Mouse (Mus musculus): ENCODE measurements at regions not wholly inside any gene's neighbourhood (a gene's known extent, or its start where the extent isn't known, plus 50 kb on each side); places are given as distances from the start of the nearest gene placed in this dataset.
"Not testable (repeated sequence)": the region's sequence is repeated elsewhere in the genome, so short reads cannot be mapped to it uniquely, and the experiment has no call there.

- no peak for ATAC-seq (ENCODE audit: insufficient number of reproducible peaks, low FRiP score, low TSS enrichment, low read depth)
Observed at GRCm38 (mm10) chr10:31143856-31144488, 169.2 kb upstream of the Hddc2 start.

DNA sequence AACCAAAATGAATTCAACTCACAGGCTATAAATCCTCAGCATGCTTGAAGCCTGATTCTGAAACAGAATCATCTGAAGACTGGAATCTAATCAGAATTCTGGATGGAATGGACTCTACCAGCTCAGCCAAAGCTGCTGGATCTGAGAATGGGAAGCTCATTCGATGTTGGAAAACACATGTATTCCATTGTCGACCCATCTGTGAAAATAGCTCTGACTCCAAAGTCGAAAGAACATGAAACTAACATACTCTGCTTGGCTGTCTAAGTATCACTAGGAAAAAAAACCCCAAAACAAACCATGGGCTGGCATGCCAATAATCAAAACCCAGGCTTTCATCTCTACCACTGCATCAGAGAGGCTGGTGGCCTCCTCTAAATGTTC, 168.7 kb upstream of the Hddc2 start:
- ATAC-seq (ENCODE audit: insufficient number of reproducible peaks, low FRiP score, low TSS enrichment, low read depth) (no peak), DNase-seq (ENCODE audit: low spot score) (no peak)
- Histone ChIP-seq H3K9ac (ENCODE audit: low read length) (no peak overlapping the region), H3K27ac (replicated peaks; ENCODE audit: low read depth, low read length) (no peak overlapping the region), H3K4me2 (ENCODE audit: low read depth, severe bottlenecking) (no peak overlapping the region), H3K36me3 (ENCODE audit: control insufficient read depth, insufficient read depth, low read length) (no peaks in the 10 kb centered on the region), H3K9me3 (ENCODE audit: control insufficient read depth, low read length) (no peaks in the 10 kb centered on the region), H3K4me3 (ENCODE audit: low read depth, low read length) (no peak overlapping the region), H3K27me3 (ENCODE audit: control insufficient read depth, insufficient read depth, low read length) (no peaks in the 10 kb centered on the region), H3K4me1 (ENCODE audit: control insufficient read depth, insufficient read depth, low read length) (no peaks in the 10 kb centered on the region)
- WGBS: 84% methylated on average over 3 of the region's 3 CpGs

More at GRCm38 (mm10) chr10:31143856-31144488, 169.2 kb upstream of the Hddc2 start:
- H3K4me3 ChIP-seq (ENCODE audit: low read depth, low read length): no peak overlapping the region
- H3K9ac ChIP-seq (ENCODE audit: low read length): no peak overlapping the region
- no peak overlapping the region for H3K27ac ChIP-seq (replicated peaks; ENCODE audit: low read depth, low read length)
- H3K9me3 ChIP-seq (ENCODE audit: control insufficient read depth, low read length): no peaks in the 10 kb centered on the region
- H3K4me2 ChIP-seq (ENCODE audit: low read depth, severe bottlenecking): no peak overlapping the region
- no peaks in the 10 kb centered on the region for H3K27me3 ChIP-seq (ENCODE audit: control insufficient read depth, insufficient read depth, low read length)
- H3K36me3 ChIP-seq (ENCODE audit: control insufficient read depth, insufficient read depth, low read length): no peaks in the 10 kb centered on the region
- no peak for DNase-seq (ENCODE audit: low spot score)
- H3K4me1 ChIP-seq (ENCODE audit: control insufficient read depth, insufficient read depth, low read length): no peaks in the 10 kb centered on the region

DNA sequence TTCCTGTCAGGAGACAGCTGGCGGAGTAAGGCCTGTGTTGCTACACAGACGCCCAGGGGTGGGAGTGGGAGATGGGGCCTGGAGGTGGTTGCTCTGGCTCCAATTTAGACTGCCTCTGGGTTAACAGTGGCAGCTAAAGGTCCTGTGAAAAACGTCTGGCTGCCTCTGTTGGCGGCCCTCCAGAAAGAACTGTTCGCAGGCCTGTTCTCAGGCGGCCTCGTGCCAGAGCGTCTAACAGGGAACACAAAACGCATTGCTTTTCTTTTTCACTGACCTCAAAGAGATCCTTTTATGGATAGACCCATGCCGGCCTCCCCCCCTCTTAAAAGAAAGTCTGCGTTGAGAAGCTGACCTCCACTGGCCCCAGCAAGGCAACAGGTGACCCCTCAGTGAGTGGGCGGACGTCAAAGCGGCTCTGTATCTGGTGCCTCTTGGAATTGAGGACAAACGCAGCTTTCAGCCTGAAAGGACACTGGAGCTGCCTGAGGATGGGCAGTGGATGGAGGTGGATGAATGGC, 140.0 kb upstream of the Hddc2 start:
- H3K4me1 ChIP-seq (ENCODE audit: control insufficient read depth, insufficient read depth, low read length): no peaks in the 10 kb centered on the region
- no peaks in the 10 kb centered on the region for H3K9me3 ChIP-seq (ENCODE audit: control insufficient read depth, low read length)
- no peak overlapping the region for H3K4me2 ChIP-seq (ENCODE audit: low read depth, severe bottlenecking)
- no peaks in the 10 kb centered on the region for H3K27me3 ChIP-seq (ENCODE audit: control insufficient read depth, insufficient read depth, low read length)
- DNase-seq (ENCODE audit: low spot score): peak; percentile 42
- peak; percentile 57 for ATAC-seq (ENCODE audit: insufficient number of reproducible peaks, low FRiP score, low TSS enrichment, low read depth)
- 0 out of 2 replicates have a peak overlapping the region, but pooled peaks have one; percentile 26 for H3K27ac ChIP-seq (replicated peaks; ENCODE audit: low read depth, low read length)
- no peak overlapping the region for H3K9ac ChIP-seq (ENCODE audit: low read length)
- H3K4me3 ChIP-seq (ENCODE audit: low read depth, low read length): no peak overlapping the region
- no peaks in the 10 kb centered on the region for H3K36me3 ChIP-seq (ENCODE audit: control insufficient read depth, insufficient read depth, low read length)
- WGBS: 41% methylated on average over 15 of the region's 15 CpGs

DNA sequence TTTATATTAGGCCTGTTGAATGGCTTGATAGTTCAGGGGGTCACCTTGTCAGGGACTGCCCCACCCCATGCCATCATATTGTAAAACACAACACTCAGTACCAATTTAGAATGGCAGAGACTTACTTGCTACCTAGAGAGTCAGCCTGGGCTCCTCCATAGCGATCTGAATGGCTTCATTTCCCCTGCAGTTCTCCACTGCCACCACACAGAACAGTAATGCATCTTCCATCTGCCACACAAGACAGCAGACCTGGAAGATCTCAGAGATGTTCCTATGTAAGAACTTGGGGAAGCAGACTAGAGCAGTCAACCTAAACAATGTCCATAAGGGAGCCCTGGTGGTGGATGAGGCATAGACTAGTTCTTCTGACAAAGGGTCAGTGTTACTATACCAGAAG, 123.6 kb upstream of the Hddc2 start:
- Histone ChIP-seq H3K4me1 (ENCODE audit: control insufficient read depth, insufficient read depth, low read length) (no peaks in the 10 kb centered on the region), H3K36me3 (ENCODE audit: control insufficient read depth, insufficient read depth, low read length) (no peaks in the 10 kb centered on the region)
- no peak for ATAC-seq (ENCODE audit: insufficient number of reproducible peaks, low FRiP score, low TSS enrichment, low read depth)

GRCm38 (mm10) chr10:31212164-31212563, 101.0 kb upstream of the Hddc2 start:
- not testable (repeated sequence) for H3K4me1 ChIP-seq (ENCODE audit: control insufficient read depth, insufficient read depth, low read length); H3K9me3 ChIP-seq (ENCODE audit: control insufficient read depth, low read length); H3K9ac ChIP-seq (ENCODE audit: low read length); H3K4me2 ChIP-seq (ENCODE audit: low read depth, severe bottlenecking); H3K36me3 ChIP-seq (ENCODE audit: control insufficient read depth, insufficient read depth, low read length); H3K27me3 ChIP-seq (ENCODE audit: control insufficient read depth, insufficient read depth, low read length); H3K27ac ChIP-seq (replicated peaks; ENCODE audit: low read depth, low read length); ATAC-seq (ENCODE audit: insufficient number of reproducible peaks, low FRiP score, low TSS enrichment, low read depth); DNase-seq (ENCODE audit: low spot score); H3K4me3 ChIP-seq (ENCODE audit: low read depth, low read length)
- 88% methylated on average over 8 of the region's 8 CpGs for WGBS

More for the DNA sequence above, 123.6 kb upstream of the Hddc2 start:
- no peaks in the 10 kb centered on the region for H3K27me3 ChIP-seq (ENCODE audit: control insufficient read depth, insufficient read depth, low read length)
- 42% methylated on average over 1 of the region's 1 CpGs for WGBS
- H3K9me3 ChIP-seq (ENCODE audit: control insufficient read depth, low read length): no peaks in the 10 kb centered on the region
- no peak overlapping the region for H3K4me3 ChIP-seq (ENCODE audit: low read depth, low read length)
- H3K27ac ChIP-seq (replicated peaks; ENCODE audit: low read depth, low read length): no peak overlapping the region
- no peak overlapping the region for H3K4me2 ChIP-seq (ENCODE audit: low read depth, severe bottlenecking)
- H3K9ac ChIP-seq (ENCODE audit: low read length): no peak overlapping the region
- DNase-seq (ENCODE audit: low spot score): no peak

GRCm38 (mm10) chr10:31212778-31213454, 100.3 kb upstream of the Hddc2 start:
- no peak overlapping the region for H3K9ac ChIP-seq (ENCODE audit: low read length)
- no peaks in the 10 kb centered on the region for H3K4me1 ChIP-seq (ENCODE audit: control insufficient read depth, insufficient read depth, low read length)
- H3K4me3 ChIP-seq (ENCODE audit: low read depth, low read length): no peak overlapping the region
- no peak for ATAC-seq (ENCODE audit: insufficient number of reproducible peaks, low FRiP score, low TSS enrichment, low read depth)
- no peaks in the 10 kb centered on the region for H3K9me3 ChIP-seq (ENCODE audit: control insufficient read depth, low read length)
- H3K36me3 ChIP-seq (ENCODE audit: control insufficient read depth, insufficient read depth, low read length): no peaks in the 10 kb centered on the region
- no peak overlapping the region for H3K27ac ChIP-seq (replicated peaks; ENCODE audit: low read depth, low read length)
- no peak overlapping the region for H3K4me2 ChIP-seq (ENCODE audit: low read depth, severe bottlenecking)
- DNase-seq (ENCODE audit: low spot score): no peak
- no peaks in the 10 kb centered on the region for H3K27me3 ChIP-seq (ENCODE audit: control insufficient read depth, insufficient read depth, low read length)
- 56% methylated on average over 2 of the region's 2 CpGs for WGBS

DNA sequence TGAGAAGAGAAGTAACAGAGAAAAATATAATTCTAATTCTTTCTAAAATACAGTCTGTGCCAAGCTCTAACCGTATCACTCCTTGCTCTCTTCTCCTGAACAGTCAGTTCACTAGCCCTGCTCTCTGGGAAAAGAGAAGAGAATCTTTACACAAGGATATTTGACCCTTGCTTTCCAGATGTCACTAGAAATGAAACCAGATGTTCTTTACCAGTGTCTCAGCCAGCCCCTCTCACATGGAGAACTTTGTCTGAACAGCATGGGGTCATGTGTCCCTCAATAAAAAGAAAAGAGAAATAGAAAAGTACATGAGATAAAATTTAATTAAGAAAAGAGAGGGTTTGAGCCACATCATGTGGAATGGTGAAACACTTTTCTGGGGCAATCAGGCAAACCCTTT, 91.3 kb upstream of the Hddc2 start:
- Histone ChIP-seq H3K36me3 (ENCODE audit: control insufficient read depth, insufficient read depth, low read length) (no peaks in the 10 kb centered on the region), H3K4me3 (ENCODE audit: low read depth, low read length) (no peak overlapping the region), H3K27me3 (ENCODE audit: control insufficient read depth, insufficient read depth, low read length) (no peaks in the 10 kb centered on the region), H3K4me1 (ENCODE audit: control insufficient read depth, insufficient read depth, low read length) (no peaks in the 10 kb centered on the region), H3K9me3 (ENCODE audit: control insufficient read depth, low read length) (no peaks in the 10 kb centered on the region), H3K4me2 (ENCODE audit: low read depth, severe bottlenecking) (no peak overlapping the region), H3K9ac (ENCODE audit: low read length) (no peak overlapping the region), H3K27ac (replicated peaks; ENCODE audit: low read depth, low read length) (no peak overlapping the region)
- no peak for ATAC-seq (ENCODE audit: insufficient number of reproducible peaks, low FRiP score, low TSS enrichment, low read depth)
- no peak for DNase-seq (ENCODE audit: low spot score)
- WGBS: 26% methylated on average over 1 of the region's 1 CpGs

DNA sequence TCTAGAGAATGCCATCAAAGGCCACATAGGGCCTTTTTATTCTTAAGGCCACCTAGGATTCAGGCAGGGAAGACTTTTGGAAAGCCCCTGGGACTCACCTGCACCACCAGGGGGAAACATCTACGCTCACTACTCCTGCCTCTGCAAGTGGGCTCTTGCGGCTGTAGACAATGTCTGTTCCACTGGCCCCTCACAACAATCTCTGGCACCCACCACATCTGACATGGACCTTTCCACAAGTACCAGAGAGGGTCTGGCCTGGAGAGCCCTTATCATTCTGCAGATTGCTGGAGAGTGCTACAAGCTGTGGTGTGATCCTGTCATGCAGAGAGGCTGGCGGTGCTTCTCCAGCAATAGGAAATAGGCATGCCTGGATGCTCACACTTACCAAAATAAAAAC, 84.1 kb upstream of the Hddc2 start:
- Histone ChIP-seq H3K4me3 (ENCODE audit: low read depth, low read length) (no peak overlapping the region), H3K27me3 (ENCODE audit: control insufficient read depth, insufficient read depth, low read length) (no peaks in the 10 kb centered on the region), H3K27ac (replicated peaks; ENCODE audit: low read depth, low read length) (no peak overlapping the region), H3K9ac (ENCODE audit: low read length) (no peak overlapping the region), H3K4me1 (ENCODE audit: control insufficient read depth, insufficient read depth, low read length) (no peaks in the 10 kb centered on the region), H3K4me2 (ENCODE audit: low read depth, severe bottlenecking) (no peak overlapping the region), H3K36me3 (ENCODE audit: control insufficient read depth, insufficient read depth, low read length) (no peaks in the 10 kb centered on the region), H3K9me3 (ENCODE audit: control insufficient read depth, low read length) (no peaks in the 10 kb centered on the region)
- no peak for DNase-seq (ENCODE audit: low spot score)
- WGBS: 82% methylated on average over 3 of the region's 3 CpGs
- no peak for ATAC-seq (ENCODE audit: insufficient number of reproducible peaks, low FRiP score, low TSS enrichment, low read depth)

Measured in limb, embryonic 11.5 days (tissue).